Mouse (Mus musculus): ENCODE measurements around the gene P4hb.
"Not testable (repeated sequence)": the region's sequence is repeated elsewhere in the genome, so short reads cannot be mapped to it uniquely, and the experiment has no call there.

P4hb gene

DNA sequence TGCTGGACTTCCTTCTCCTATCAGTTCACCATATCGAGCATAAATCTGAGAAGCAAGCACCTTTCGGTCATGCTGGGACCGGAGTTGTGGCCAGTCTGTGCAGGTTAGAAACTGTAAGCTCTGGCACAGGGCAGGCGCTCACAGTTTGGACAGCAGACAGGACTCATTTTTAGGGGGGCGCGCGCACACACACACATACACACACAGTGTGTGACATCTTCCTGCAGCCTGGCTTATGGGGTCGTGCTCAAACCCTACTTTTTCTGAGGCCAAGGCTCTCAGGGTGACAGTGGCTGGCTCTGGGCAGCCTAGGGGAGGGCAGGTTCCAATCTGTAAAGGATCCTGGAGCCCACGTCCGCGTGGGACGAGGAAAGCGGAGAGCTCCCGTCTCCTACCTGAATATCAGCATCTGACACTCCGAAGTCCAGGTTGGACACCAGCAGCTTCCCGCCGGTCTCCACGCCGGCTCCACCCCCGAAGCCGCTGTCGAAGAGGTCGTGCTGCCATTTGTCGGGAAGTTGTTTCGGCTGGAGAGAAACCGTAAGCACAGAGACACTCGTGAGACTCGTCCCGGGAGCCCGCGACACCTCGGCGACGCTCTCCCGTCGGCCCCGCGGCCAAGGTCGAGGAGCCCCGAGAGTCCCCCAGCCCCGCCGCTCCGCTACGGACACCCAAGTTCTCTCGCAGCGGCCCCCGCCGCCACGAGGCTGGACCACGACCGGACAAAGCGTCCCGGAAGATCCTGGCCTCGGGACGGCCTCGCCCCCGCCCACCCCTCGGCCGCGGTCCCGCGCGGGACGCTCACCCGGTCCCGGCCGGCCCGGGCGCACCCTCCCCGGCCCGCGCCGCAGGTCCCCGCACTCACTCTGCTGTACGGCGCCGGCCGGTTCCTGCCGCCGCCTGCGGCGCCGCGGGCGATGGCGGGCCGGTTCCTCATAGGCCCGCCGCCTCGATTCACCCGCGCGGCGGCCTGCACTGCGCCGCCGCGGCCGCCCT lies 24.5 kb upstream of the P4hb start:
- no peak for DNase-seq

DNA sequence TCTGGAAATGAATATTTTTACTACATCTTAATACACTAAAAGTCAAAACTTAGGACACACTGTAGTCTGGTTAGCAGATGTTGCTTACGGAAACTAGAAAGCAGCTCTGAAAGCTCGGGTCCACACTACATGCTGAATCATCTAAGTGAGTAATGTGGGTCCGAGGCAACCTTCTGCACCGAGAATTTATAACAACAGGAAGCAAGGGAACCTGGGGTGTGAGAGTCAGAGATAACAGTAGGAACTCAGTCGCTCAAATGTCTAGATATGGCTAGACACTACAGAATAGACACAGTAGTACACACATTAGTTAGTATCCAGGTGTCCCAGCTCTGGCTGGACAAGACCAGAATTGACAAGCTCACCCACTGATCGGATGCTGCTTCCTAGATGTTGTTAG lies 15.5 kb upstream of the P4hb start:
- no peak for DNase-seq

DNA sequence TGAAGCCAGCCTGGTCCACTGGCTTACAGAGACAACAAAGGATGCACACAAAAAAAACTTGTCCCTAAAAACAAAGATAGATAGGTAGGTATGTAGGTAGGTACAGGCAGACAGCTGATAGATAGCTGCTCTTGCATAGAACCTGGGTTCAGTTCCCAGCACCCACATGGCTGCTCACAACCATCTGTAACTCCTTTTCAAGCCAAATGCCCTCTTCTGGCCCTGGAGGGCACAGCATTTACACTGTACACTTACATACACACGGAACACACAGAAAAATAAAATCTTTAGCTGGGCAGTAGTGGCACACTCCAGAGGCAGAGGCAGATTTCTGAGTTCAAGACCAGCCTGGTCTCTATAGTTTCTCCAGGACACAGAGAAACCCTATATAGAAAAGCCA lies 10.9 kb upstream of the P4hb start:
- DNase-seq: no peak

DNA sequence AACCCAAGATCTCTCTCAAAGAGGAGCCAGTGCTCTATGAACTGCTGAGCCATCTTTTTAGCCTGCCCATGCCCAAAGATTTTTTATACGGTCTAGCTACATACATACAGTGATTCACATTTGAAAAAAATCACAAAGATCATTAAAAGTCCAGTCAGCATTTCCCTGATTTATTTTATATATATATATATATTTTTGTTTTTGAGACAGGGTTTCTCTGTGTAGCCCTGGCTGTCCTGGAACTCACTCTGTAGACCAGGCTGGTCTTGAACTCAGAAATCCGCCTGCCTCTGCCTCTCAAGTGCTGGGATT lies 9.9 kb upstream of the P4hb start:
- not testable (repeated sequence) for DNase-seq

DNA sequence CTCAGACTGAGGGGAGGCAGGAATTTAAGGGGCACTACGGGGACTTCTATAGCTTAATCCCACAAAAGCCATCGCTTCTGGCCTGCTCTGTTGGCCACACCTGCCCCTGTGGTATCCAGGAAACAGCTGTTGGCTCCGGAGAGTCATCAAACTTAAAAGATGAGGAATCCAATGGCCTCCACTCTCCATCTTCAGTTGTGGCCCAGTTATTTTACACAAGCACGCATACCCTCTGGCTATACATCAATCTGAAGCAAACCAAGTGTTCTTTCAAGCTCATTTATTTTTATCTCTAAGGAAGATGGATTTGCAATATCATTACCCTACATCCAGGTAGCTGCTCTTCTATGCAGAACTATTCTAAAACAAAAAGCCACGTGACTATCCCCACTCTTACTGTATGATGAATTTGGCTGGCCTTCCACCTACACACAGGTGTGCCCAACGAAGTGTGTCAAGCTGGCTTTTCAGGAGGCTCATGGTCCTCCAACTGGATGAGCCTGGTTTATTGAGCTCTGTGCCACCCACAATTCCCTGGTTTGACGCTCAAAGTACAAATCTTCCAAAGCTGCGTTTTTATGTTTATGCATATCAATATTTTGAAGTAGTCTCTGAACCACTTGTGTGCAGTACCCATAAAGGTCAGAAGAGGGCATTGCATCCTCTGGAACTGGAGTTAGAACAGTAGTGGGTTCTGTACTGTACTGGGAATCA lies 9.4 kb upstream of the P4hb start:
- peak; percentile 67 for DNase-seq

DNA sequence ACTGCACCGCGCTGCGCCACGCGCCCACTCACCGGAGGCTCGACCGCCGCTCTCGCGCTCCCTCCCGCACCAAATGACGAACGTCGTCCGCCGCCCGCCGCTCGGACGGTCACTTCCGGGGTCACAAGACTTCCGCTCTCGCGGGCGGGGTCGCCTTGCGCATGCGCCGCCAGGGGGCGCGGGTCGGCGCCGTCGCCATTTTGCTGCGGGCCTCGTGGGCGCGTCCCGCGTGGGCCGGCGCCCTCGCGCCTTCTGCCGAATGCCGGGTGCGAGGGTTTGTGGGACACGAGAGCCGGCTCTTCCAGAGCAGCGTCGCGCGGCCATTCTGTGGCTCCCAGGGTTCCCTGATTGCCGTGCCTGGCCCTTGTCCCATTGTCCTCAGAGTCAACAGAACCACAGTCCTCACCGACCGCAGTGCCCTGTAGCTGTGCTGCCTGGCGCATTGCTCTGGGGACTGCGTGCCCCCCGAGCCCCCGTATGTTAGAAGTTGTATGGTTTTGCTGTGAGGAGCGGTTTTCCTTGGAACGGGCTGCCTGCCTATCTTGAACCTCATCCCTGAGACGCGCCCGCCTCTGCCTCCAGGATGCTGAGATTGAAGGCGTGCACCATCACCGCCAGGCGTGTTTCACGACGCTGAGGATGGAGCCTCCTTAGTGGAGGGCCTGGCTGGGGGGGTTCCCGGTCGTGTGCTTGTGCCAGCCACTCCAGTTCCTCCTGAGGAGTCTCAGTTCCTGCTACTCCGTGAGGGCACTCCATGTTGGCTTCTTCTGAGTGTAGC lies 8.6 kb upstream of the P4hb start, which contains the start of gene Arhgdia:
Arhgdia (minus strand) TSS at position 135 of the 778 bp plus-strand sequence.
- DNase-seq: peak; percentile 92

DNA sequence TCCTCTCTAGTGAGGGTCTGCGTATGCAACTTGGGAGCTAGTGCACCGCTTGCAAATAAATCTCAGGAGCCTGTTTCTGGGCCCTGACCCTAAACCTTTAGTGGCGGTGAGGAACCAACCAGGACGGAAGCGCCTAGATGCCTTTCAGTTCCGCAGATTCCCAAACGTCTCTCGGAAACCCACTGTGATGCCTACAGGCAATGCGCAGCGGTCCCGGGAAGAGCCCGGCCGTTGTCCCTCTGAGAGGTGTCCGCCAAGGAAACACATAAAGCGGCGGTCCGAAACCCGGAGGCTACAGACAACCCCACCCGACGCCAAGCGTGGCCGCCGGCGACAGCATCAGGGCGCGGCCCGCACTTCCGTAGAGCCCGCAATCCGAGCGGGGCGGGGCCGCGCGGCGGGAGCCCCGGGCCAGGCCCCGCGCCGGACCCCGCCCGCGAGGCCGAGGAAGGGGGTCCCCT lies 7.8 kb upstream of the P4hb start:
- peak; percentile 59 for DNase-seq

DNA sequence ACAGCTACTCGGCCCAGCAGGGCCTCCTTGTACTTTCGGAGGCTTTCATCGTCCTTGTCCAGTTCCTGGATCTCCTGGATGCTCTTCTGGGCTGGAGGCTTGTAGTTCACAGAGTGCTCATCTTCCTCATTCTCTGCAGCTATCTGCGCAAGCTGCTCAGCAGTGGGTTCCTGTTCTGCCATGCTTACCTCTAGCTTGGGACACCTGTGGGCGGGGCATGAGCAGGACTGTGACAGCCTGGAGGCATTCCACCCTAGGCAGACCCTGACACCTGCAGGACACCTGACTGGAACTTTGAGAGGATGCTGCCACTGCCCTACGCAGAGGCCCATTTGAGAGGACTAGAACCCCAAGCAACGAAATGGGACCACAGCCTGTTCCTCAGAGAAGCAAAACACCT lies 7.1 kb upstream of the P4hb start:
- DNase-seq: peak; percentile 40

DNA sequence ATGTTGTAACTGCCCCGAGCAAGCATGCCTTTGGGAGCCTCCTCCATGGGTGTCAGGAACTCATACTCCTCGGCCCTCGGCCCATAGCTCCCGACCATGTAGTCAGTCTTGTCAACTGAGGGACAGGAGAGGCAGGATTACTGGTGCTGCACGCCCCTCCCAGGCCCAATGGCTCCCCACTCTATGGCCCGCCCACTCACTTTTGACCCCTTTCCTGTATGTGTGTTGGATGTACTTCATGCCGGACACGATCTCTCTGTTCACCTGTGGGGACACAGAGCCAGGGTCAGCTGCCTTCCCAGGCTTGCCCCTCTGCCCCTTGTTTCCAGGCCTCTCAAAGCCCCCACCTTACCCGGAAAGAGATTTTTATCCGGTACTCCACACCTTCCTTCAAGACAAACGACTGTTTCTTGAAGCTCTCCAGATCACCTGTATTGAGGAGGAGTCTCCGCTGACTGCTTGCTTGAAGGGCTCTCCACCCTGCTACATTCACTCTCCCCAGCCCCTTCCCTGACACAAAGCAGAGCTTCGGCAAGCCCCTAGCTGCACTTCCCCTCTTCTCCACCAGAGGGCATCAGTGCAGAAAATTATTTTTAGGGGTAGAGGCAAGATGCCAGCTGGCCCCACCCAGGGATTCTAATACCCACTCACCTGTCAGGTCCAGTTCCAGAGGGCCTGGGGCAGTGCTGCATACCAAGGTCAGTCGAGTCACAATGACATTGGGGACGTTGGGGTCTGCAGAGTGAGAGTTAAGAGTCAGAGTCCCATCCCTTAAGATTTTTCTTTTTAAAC lies 6.5 kb upstream of the P4hb start:
- peak; percentile 85 for DNase-seq

DNA sequence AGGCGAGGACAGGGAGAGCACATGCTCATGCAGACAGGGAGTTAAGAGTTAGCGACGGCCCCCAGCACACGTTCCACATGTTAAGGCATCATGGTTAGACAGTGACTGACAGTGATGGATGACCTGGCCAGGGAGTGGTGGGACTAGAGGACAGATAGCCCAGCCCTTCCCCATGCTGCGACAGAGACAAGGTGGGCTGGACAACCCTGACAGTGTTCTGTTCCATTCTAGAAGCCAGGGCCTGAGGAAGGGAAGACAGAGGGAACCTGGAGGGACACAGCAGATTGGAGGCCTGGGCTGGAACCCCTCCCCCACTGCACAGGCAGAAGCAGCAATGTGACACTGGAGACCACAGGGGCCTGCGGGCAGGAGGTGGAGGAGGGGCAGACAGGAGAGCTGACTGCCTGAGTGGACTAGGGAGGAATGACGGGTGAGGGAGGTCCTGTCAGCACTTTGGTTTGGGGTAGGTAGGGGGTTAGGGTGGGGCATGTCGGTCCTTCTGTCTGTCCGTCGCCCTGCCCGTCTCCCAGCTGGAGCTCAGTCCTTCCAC lies 5.7 kb upstream of the P4hb start:
- DNase-seq: no peak

DNA sequence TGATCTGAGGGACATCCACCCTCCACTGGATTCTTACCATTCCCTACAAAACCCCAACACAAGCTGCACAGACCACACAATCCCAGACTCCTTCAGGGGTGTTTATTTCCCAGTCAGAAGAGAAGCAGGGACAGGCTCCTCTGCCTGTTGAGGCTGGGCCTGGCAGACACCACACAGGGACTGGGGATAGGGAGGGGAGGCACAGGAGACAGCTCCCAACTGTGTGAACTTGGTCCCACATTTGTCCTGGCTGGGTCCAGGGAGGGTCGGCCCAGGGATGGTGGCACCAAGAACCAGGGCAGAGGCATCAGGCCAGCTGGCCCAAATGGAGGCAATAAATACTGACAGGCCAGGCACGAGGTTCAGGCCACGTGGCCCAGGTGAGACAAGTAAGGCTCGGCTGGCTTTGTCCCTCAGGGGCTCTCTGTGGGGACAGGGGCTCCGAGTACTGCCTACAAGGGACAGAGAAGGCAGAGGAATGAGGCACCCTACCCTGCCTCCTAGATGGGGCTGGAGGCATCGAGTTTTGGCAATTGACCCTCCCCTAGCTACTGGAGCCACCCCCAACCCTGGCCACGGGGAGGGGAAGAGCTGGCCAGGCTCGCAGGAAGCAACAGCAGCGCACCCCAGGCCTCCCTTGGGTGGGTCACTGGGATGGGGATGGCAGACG lies 5.1 kb upstream of the P4hb start:
- no peak for DNase-seq

DNA sequence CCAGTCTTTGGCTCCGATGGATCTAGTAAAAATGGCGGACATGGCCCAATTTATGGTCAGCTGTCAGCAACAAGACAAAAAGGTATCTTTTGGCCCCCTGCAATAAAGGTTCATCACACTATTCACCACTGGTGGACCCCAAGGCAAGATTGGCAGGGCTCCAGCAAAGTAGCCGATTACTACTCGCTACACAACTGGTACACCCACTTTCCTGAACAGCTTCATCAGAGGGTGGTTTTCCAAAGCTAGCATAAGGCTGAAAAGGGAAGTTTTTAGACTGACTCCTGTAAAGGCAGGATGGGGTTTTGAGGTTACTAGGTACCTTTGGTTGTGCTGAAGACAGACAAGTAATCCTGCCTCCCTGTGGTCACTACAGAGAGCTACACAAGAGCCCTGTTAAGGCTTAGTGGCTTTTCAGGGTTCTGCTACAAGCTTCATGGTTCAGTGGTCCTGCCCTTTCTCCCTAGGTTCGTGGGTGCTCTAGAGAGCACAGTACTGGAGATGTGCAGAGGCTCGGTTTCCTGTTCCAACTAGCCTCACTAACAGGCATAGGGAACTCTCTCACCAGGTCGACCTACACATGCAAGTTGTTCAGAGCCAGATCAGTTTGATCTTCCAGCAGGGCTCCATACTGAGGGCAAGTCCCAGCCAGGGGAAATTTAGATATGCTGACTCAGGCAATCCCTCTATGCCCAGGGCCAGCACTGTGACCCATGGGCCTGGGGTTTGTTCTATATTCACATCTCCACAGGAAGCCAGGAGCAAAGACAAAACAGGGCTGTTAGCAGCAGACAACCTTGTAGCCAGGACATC lies 4.4 kb upstream of the P4hb start:
- peak; percentile 28 for DNase-seq

DNA sequence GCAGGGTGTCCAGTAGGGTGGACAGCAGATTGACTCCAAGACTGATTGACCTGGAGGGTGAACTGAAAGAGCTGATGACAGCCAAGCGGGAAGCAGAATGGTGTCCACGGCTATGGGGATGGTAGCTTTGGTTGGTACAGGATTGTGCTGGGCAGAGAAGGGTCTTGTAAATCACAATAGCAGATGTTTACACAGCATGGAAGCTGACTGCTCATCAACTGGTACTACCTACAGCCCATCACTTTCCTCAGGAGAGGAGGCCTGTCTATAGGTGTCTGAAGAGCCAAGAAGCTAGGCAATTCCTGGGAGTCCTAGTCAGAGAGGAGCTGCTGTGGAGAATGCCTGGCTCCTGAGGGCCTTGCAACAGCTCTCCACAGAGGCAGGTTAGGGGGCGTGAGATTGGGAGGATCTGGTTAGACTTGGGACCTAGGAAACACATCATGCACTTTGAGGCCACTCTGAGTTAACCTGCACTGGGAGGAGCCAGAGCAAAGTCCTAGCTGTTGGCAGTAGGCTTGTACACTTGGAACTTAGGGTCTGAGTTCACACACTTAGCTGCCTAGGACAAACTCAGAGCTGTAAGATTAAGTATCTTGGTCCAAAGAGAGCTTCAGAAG lies 3.4 kb upstream of the P4hb start:
- DNase-seq: no peak

DNA sequence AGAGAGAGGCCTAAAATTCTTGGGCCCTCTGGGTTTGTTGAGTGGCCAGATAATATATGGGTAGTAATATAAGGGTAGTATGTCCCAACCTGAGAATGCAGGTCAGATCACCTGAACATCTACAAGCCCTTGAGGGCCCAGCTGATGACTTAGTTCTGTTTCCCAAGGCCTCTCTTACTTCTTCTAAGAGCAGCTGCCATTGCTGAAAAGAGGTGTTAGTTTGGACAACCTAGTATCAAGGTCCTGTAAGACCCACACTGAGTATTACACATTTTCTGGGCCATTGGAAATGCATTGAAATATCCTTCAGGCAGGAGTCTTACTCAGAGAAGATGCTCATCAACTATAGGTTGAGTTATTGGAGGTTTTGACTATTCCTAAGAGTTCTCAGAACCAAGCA lies 2.9 kb upstream of the P4hb start:
- no peak for DNase-seq

DNA sequence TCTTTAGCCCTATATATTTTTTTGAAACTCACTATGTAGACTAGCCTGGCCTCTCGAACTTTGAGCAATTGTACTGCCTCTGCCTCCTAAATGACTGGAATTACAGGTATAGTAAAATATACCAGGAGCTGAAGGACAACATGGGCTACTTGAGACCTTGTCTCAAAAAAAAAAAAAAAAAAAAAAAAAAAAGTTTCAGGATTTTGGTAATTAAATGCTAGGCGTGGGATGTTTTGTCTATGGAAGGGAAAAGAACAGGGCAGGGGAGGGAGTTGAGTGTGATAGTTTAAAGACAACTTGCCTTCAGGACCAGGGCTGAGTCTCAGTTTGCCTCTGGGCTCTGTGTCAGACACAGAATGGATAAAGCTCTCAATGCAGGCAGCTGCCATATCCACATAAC lies 2.0 kb upstream of the P4hb start:
- DNase-seq: no peak

DNA sequence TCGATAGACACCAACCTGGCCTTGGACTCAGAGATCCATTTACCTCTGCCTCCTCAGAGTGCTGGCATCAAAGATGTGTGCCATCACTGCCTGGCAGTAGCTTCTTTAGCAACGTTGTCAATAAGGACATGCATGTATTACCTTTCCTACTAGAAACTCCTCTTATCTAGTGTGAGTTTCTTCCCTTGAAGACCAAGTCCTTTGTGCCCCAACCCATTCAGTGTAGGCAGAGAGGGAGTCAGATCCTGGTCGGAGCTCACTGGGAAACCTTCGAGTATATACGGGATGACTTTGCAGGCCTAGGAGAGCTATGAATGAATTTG lies 1.2 kb upstream of the P4hb start:
- DNase-seq: no peak

DNA sequence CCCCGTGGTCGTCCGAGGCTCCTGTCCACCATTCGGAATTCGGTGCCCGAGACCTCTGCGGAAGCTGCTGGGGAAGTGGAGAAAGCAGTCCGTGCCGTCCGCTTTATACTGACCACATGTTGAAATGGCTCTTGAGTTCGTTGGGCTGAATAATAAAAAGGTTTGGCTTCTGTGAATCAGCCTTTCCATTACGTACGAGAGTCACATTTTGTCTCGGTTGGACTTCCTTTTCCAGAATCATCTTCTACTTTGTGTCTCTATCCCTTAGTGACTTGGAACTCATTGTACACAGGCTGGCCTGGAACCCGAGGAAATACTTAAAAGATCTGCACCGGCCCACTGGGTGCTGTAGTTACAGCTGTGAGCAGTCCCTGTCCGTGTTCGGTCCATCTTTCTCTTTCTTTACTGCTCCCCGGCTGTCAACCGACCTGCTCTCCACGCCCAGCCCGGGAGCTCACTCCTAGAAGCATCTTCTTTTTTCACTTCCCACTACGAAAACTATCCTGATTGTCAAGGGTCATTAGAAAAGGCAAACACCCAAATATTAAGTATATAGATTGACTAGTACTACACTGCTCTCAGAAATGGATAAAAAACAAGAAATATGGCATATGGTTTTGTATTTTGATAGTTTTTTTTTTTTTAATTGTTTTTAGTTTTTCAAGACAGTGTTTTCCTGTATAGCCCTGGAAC lies 678 bp upstream of the P4hb start:
- DNase-seq: no peak

DNA sequence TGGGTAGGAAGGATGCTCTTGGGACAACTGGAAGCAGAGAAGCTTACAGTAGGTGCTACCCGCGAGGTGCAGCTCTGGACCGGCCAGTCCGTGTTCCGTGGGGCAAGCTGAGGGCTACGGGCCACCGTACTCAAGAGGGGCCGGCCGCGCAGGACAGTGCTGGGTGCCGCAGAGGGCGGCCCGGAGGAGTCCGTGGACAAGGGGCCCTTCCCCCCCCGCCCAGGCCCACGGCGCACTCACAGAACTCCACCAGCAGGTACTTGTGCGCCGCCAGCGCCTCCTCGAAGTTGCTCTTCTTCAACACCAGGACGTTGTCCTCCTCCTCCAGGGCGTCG lies 669 bp downstream of the P4hb start:
- DNase-seq: no peak

DNA sequence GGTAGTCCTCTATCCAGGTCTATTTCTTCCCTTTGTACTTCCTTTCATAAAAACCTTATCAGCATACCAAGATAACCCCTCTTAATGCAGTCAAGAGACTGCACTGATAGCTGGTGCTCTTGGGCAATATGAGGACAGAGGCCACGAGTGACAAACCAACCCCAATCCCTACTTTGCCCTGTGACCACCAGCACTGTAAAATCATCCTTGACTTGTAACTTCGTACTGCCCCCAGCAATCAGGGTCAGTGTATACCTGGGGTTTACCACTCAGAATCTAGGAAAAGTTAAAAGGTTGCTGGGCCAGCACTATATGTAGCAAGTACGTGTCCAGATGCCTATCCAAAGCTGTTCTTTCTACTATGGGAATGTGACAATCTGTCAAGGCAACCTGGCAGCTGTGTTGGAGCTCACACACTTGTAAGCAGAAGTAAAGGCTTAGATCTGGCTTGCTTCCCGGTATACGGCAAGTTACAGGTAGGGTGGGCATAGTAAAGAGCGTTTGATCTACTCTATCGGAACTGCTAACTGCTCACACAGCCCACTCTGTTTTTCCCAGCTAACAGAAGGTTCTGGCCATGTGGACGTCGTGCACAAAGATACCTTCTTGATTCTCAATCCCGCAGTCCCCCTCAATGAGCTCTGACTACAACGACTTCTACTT lies 1.2 kb downstream of the P4hb start:
- no peak for DNase-seq

All from lung, postnatal 10 days (tissue).